Mouse (Mus musculus) CH12.LX (cell line): ENCODE measurements around the gene B3gnt5.

ENCODE experiments used
- CTCF ChIP-seq, 2 experiments: IDR thresholded peaks in 1 of 2; conservative IDR thresholded peaks in 1 of 2; 2 replicates each; pipeline ENCODE4 v1.5.1; 2011 to 2012; ENCODE audit warnings: low read depth in 2 of 2, low read length in 2 of 2, improper control_type of control experiment in 1 of 2, inconsistent platforms in 1 of 2, mild to moderate bottlenecking in 1 of 2, moderate library complexity in 1 of 2
- HCFC1 ChIP-seq: IDR thresholded peaks from 2 replicates; pipeline ENCODE4 v1.6.1; 2012; ENCODE audit warnings: low read depth, mild to moderate bottlenecking, inconsistent platforms, low read length, improper control_type of control experiment
- RCOR1 ChIP-seq: conservative IDR thresholded peaks from 2 replicates; pipeline ENCODE4 v1.6.1; 2012; ENCODE audit warnings: low read depth, mild to moderate bottlenecking, inconsistent platforms, low read length, improper control_type of control experiment

DNA sequence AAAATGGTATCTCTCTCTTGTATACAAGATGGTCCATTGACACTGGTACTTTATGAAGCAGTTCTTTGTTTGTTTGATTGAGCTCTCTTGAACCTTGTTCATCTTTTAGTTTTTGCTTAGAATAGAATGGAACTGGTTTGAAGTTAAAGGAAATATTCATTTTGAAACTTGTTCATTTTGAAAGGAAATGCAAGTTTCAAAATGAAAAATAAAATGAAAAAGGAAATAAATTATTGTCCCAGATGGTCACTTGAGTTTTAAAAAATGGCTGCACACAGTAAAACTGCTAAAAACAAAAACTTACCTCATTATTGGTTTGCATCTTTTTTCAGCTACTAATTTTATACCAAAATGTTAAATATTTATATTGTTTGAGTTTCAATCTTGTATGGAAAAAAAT is 12.0 kb downstream of the B3gnt5 start:
- TF ChIP-seq HCFC1 (no peak), CTCF (conservative IDR thresholded peaks at IDR 0.05 in 1 of 2, IDR thresholded peaks at IDR 0.05 in 1 of 2; ENCODE audit: low read depth in 2 of 2, low read length in 2 of 2) (no peak), RCOR1 (no peak)
